Mouse (Mus musculus) midbrain, embryonic 11.5 days (tissue): ENCODE results near the gene Hspb8. TPM values are rescaled to one million over a fixed set of nuclear protein-coding genes. Genes with fewer than 3 reads are reported as not detected.
A peak's percentile ranks its signal among the peaks of the same experiment; 100 is the strongest.
"Not testable (repeated sequence)": the region's sequence is repeated elsewhere in the genome, so short reads cannot be mapped to it uniquely, and the experiment has no call there.

Experiments
- ATAC-seq: fragments of 200-750 bp; cut with Nextera tagmentation; 2 replicates; pipeline ENCODE4 v1.8.0; 2017; ENCODE audit warnings: moderate TSS enrichment, moderate library complexity; ENCODE audit not compliant: low FRiP score
- DNase-seq: peaks from one replicate; pipeline ENCODE4 v3.0.0; 2015; ENCODE audit warnings: low spot score; ENCODE audit errors: missing footprints
- H3K27ac ChIP-seq: fragments of 300-500 bp; sonication (generic); 2 replicates; pipeline ENCODE4 v1.5.1; 2014; ENCODE audit warnings: low read depth, low read length
- H3K27me3 ChIP-seq: fragments of 300-500 bp; sonication (generic); 2 replicates; pipeline ENCODE4 v1.6.1; 2014; ENCODE audit warnings: mild to moderate bottlenecking, low read length, moderate library complexity, mixed read lengths; ENCODE audit not compliant: control insufficient read depth, insufficient read depth
- H3K36me3 ChIP-seq: fragments of 300-500 bp; sonication (generic); 2 replicates; pipeline ENCODE4 v1.6.1; 2014; ENCODE audit warnings: mild to moderate bottlenecking, low read length, moderate library complexity, mixed read lengths; ENCODE audit not compliant: control insufficient read depth, insufficient read depth
- H3K4me1 ChIP-seq: fragments of 300-500 bp; sonication (generic); 2 replicates; pipeline ENCODE4 v1.6.1; 2014; ENCODE audit warnings: low read length; ENCODE audit not compliant: control insufficient read depth, insufficient read depth
- H3K4me2 ChIP-seq: fragments of 300-500 bp; sonication (generic); 2 replicates; pipeline ENCODE4 v1.6.1; 2014; ENCODE audit warnings: mild to moderate bottlenecking, moderate library complexity
- H3K4me3 ChIP-seq: fragments of 300-500 bp; sonication (generic); 2 replicates; pipeline ENCODE4 v1.5.1; 2014; ENCODE audit warnings: low read depth, low read length
- H3K9ac ChIP-seq: fragments of 300-500 bp; sonication (generic); 2 replicates; pipeline ENCODE4 v1.6.1; 2014; ENCODE audit warnings: low read length
- H3K9me3 ChIP-seq: fragments of 300-500 bp; sonication (generic); 2 replicates; pipeline ENCODE4 v1.6.1; 2016; ENCODE audit warnings: low read length; ENCODE audit not compliant: control insufficient read depth
- WGBS: fragments of 180-500 bp; shearing (Covaris S2); extraction: QIAGEN DNeasy Blood & Tissue Kit; methylation state at CpG from one replicate; pipeline ENCODE4 v1.1.7; 2014; 5-methylcytosine and 5-hydroxymethylcytosine counted together
- polyA plus RNA-seq: library from polyadenylated mRNA; unstranded; fragments of >200 nt; fragmentation: Nextera tagmentation; extraction: Ambion mirVana; gene quantifications from 2 replicates; pipeline ENCODE4 v1.2.1, GENCODE M21; 2014

Gene Hspb8
- polyA plus RNA-seq, 1 experiment from 2014 or later, result 6.1 TPM

- DNase-seq, result peak; percentile 92
- WGBS, result 48% methylated on average over 11 of the region's 11 CpGs
- H3K4me3 ChIP-seq, result no peak overlapping the region
- H3K4me2 ChIP-seq, result no peak overlapping the region
- no peaks in the 10 kb centered on the region for H3K36me3 ChIP-seq
- peaks cover 8% of the 10 kb centered on the region for H3K4me1 ChIP-seq
- no peaks in the 10 kb centered on the region for H3K9me3 ChIP-seq
- no peaks in the 10 kb centered on the region for H3K27me3 ChIP-seq
- H3K9ac ChIP-seq, result no peak overlapping the region
- H3K27ac ChIP-seq, result no peak overlapping the region
- ATAC-seq, result no peak
Measured at GRCm38 (mm10) chr5:116386020-116386419, 36.6 kb downstream of the Hspb8 start.

- not testable (repeated sequence) for ATAC-seq, H3K9ac ChIP-seq
- 90% methylated on average over 7 of the region's 7 CpGs for WGBS
Measured at GRCm38 (mm10) chr5:116382646-116383045, 40.0 kb downstream of the Hspb8 start.

GRCm38 (mm10) chr5:116381726-116382125 is 40.9 kb downstream of the Hspb8 start:
- DNase-seq, result no peak
- WGBS, result 92% methylated on average over 6 of the region's 6 CpGs
- no peaks in the 10 kb centered on the region for H3K9me3 ChIP-seq
- H3K4me3 ChIP-seq, result no peak overlapping the region
- no peaks in the 10 kb centered on the region for H3K4me1 ChIP-seq
- no peaks in the 10 kb centered on the region for H3K36me3 ChIP-seq
- H3K27ac ChIP-seq, result no peak overlapping the region
- H3K9ac ChIP-seq, result no peak overlapping the region
- H3K27me3 ChIP-seq, result no peaks in the 10 kb centered on the region
- ATAC-seq, result no peak
- no peak overlapping the region for H3K4me2 ChIP-seq

More at GRCm38 (mm10) chr5:116382646-116383045, 40.0 kb downstream of the Hspb8 start:
- not testable (repeated sequence) for DNase-seq, H3K4me3 ChIP-seq, H3K27me3 ChIP-seq, H3K4me2 ChIP-seq, H3K4me1 ChIP-seq, H3K36me3 ChIP-seq, H3K9me3 ChIP-seq, H3K27ac ChIP-seq

- DNase-seq (no peak), ATAC-seq (no peak)
- no peaks in the 10 kb centered on the region for H3K9me3 ChIP-seq
- no peaks in the 10 kb centered on the region for H3K36me3 ChIP-seq
- WGBS, result 87% methylated on average over 15 of the region's 15 CpGs
- H3K27ac ChIP-seq, result no peak overlapping the region
- no peak overlapping the region for H3K4me2 ChIP-seq
- H3K4me3 ChIP-seq, result no peak overlapping the region
- H3K27me3 ChIP-seq, result no peaks in the 10 kb centered on the region
- H3K9ac ChIP-seq, result no peak overlapping the region
- no peaks in the 10 kb centered on the region for H3K4me1 ChIP-seq
Measured at GRCm38 (mm10) chr5:116381217-116381616, 41.4 kb downstream of the Hspb8 start.

GRCm38 (mm10) chr5:116380384-116380783 is 42.3 kb downstream of the Hspb8 start:
- no peaks in the 10 kb centered on the region for H3K27me3 ChIP-seq
- ATAC-seq, result no peak
- H3K9ac ChIP-seq, result no peak overlapping the region
- H3K27ac ChIP-seq, result no peak overlapping the region
- no peaks in the 10 kb centered on the region for H3K4me1 ChIP-seq
- no peak overlapping the region for H3K4me2 ChIP-seq
- WGBS, result 88% methylated on average over 7 of the region's 7 CpGs
- no peak overlapping the region for H3K4me3 ChIP-seq
- no peak for DNase-seq
- no peaks in the 10 kb centered on the region for H3K9me3 ChIP-seq
- no peaks in the 10 kb centered on the region for H3K36me3 ChIP-seq

- Histone ChIP-seq H3K4me3 (no peak overlapping the region), H3K4me2 (no peak overlapping the region), H3K27ac (no peak overlapping the region), H3K27me3 (no peaks in the 10 kb centered on the region), H3K4me1 (no peaks in the 10 kb centered on the region), H3K9ac (no peak overlapping the region), H3K36me3 (no peaks in the 10 kb centered on the region), H3K9me3 (no peaks in the 10 kb centered on the region)
- WGBS, result 83% methylated on average over 5 of the region's 5 CpGs
- DNase-seq (no peak), ATAC-seq (no peak)
Measured at GRCm38 (mm10) chr5:116378872-116379271, 43.8 kb downstream of the Hspb8 start.

GRCm38 (mm10) chr5:116367923-116368322 is 54.7 kb downstream of the Hspb8 start:
- 69% methylated on average over 9 of the region's 9 CpGs for WGBS
- no peaks in the 10 kb centered on the region for H3K27me3 ChIP-seq
- no peak overlapping the region for H3K4me2 ChIP-seq
- ATAC-seq, result no peak
- H3K36me3 ChIP-seq, result no peaks in the 10 kb centered on the region
- no peak overlapping the region for H3K9ac ChIP-seq
- H3K27ac ChIP-seq, result no peak overlapping the region
- no peak for DNase-seq
- no peak overlapping the region for H3K4me3 ChIP-seq
- no peaks in the 10 kb centered on the region for H3K9me3 ChIP-seq
- 0 out of 2 replicates have a peak, but pooled peaks cover 2% of the 10 kb centered on the region for H3K4me1 ChIP-seq

GRCm38 (mm10) chr5:116366889-116367682 is 55.6 kb downstream of the Hspb8 start:
- no peaks in the 10 kb centered on the region for H3K9me3 ChIP-seq
- no peak for DNase-seq
- no peak overlapping the region for H3K27ac ChIP-seq
- no peak for ATAC-seq
- H3K36me3 ChIP-seq, result no peaks in the 10 kb centered on the region
- H3K27me3 ChIP-seq, result no peaks in the 10 kb centered on the region
- H3K4me2 ChIP-seq, result no peak overlapping the region
- WGBS, result 90% methylated on average over 20 of the region's 20 CpGs
- H3K4me1 ChIP-seq, result 0 out of 2 replicates have a peak, but pooled peaks cover 2% of the 10 kb centered on the region
- no peak overlapping the region for H3K4me3 ChIP-seq
- H3K9ac ChIP-seq, result no peak overlapping the region

- 77% methylated on average over 6 of the region's 6 CpGs for WGBS
- H3K27ac ChIP-seq, result no peak overlapping the region
- no peak for DNase-seq
- H3K4me1 ChIP-seq, result no peaks in the 10 kb centered on the region
- H3K4me3 ChIP-seq, result no peak overlapping the region
- no peak overlapping the region for H3K9ac ChIP-seq
- H3K4me2 ChIP-seq, result no peak overlapping the region
- ATAC-seq, result no peak
- no peaks in the 10 kb centered on the region for H3K36me3 ChIP-seq
- no peaks in the 10 kb centered on the region for H3K9me3 ChIP-seq
- no peaks in the 10 kb centered on the region for H3K27me3 ChIP-seq
Measured at GRCm38 (mm10) chr5:116361342-116361741, 61.3 kb downstream of the Hspb8 start.
